Mouse (Mus musculus): ENCODE data around the gene Riox2. TPM values are rescaled to one million over a fixed set of nuclear protein-coding genes. Genes with fewer than 3 reads are reported as not detected.
"Not testable (repeated sequence)": the region's sequence is repeated elsewhere in the genome, so short reads cannot be mapped to it uniquely, and the experiment has no call there.

The Riox2 gene
- polyA plus RNA-seq, 1 experiment from 2014 or later: 24.2 TPM

DNA sequence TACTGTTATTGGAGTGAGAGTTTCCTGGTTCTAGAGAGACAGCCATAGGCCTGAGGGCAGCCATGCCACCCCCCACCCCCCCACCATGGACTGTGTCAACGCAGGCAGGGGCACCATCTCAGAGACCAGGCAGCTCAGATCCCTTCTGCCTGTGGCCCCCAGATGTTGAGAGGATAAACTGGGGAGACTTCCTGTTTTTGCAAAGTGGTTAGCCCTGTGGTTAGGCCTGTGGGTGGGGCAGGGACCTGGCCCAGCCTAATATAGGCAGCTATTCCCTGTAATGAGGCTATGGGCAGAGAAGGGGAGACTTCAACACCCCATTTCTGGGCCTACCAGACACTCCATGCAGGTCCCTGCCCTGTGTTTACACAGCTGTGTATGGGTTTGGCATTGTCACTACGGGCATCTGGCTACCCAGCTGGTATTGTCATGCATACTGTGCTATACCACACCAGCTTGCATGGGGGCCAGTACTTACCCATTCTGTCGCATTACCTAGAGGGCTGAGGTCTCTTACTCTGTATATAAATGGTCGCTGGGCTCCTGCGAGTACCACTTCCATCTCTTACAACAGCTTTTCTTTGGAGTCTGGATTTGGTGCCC lies 12.2 kb upstream of the Riox2 start:
- not testable (repeated sequence) for H3K27me3 ChIP-seq (ENCODE audit: control insufficient read depth, insufficient read depth, low read length); H3K4me2 ChIP-seq (ENCODE audit: low read length); H3K9ac ChIP-seq (ENCODE audit: low read length); H3K4me1 ChIP-seq (ENCODE audit: control insufficient read depth in 2 of 2, insufficient read depth in 2 of 2, low read length in 2 of 2); H3K9me3 ChIP-seq (ENCODE audit: control insufficient read depth, low read length); H3K4me3 ChIP-seq (ENCODE audit: control insufficient read depth in 1 of 2, insufficient read depth in 1 of 2, low read depth in 1 of 2, low read length in 2 of 2); H3K27ac ChIP-seq (replicated peaks in 1 of 2; ENCODE audit: control insufficient read depth in 1 of 2, insufficient read depth in 1 of 2, low read depth in 2 of 2, low read length in 2 of 2); H3K36me3 ChIP-seq (ENCODE audit: control insufficient read depth, insufficient read depth, low read length)
- ATAC-seq (ENCODE audit: insufficient number of reproducible peaks, insufficient read depth, low FRiP score, low read depth): 0 out of 2 replicates have a peak, but pooled peaks have one; percentile 21
- WGBS: 78% methylated on average over 5 of the region's 5 CpGs

DNA sequence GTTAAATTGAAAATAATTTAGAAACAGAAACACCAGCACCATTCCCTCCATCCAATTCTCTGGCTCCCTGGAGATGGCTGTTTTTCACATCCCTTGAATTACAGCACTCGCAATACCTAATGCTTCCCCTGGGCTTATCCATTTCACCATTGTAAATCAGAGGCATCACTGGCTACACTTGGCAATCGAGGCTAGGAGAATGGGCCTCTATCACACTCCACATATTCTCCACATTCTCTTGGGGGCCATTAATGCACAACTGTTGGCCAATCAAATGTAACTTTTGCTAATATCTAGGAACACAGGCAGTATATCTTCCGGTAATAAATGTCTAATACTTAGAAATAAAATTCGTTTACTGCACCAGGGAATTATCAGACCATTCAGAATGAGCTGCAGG lies 8.0 kb upstream of the Riox2 start:
- 70% methylated on average over 4 of the region's 4 CpGs for WGBS

DNA sequence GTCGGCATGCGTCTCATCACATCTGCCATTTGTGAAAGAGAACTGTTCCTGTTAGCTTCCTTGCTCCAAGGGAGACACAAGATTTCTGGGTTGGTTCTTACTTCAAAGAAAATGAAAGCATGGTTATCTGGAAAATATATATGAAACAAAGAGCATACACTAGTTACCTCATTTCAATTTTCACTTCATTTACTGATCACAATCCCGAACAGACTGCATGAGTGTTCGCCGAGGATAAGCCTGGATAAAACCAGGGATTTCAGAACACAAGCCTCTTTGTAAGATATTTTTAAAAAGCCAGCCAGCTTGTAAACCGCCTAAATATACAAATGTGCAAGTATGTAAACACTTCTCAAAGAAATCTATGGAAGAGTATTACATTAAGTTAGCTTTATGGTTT lies 7.6 kb upstream of the Riox2 start:
- no peaks in the 10 kb centered on the region for H3K36me3 ChIP-seq (ENCODE audit: control insufficient read depth, insufficient read depth, low read length)
- H3K27me3 ChIP-seq (ENCODE audit: control insufficient read depth, insufficient read depth, low read length): no peaks in the 10 kb centered on the region
- H3K4me1 ChIP-seq (ENCODE audit: control insufficient read depth in 2 of 2, insufficient read depth in 2 of 2, low read length in 2 of 2): no peaks in the 10 kb centered on the region
- no peak overlapping the region for H3K4me2 ChIP-seq (ENCODE audit: low read length)
- H3K9me3 ChIP-seq (ENCODE audit: control insufficient read depth, low read length): peaks cover 4% of the 10 kb centered on the region
- H3K9ac ChIP-seq (ENCODE audit: low read length): no peak overlapping the region
- H3K4me3 ChIP-seq (ENCODE audit: control insufficient read depth in 1 of 2, insufficient read depth in 1 of 2, low read depth in 1 of 2, low read length in 2 of 2): no peak overlapping the region
- H3K27ac ChIP-seq (replicated peaks in 1 of 2; ENCODE audit: control insufficient read depth in 1 of 2, insufficient read depth in 1 of 2, low read depth in 2 of 2, low read length in 2 of 2): no peak overlapping the region
- WGBS: 88% methylated on average over 6 of the region's 6 CpGs
- ATAC-seq (ENCODE audit: insufficient number of reproducible peaks, insufficient read depth, low FRiP score, low read depth): no peak

More for the DNA sequence above, 8.0 kb upstream of the Riox2 start:
- Histone ChIP-seq H3K4me1 (ENCODE audit: control insufficient read depth in 2 of 2, insufficient read depth in 2 of 2, low read length in 2 of 2) (no peaks in the 10 kb centered on the region), H3K4me3 (ENCODE audit: control insufficient read depth in 1 of 2, insufficient read depth in 1 of 2, low read depth in 1 of 2, low read length in 2 of 2) (no peak overlapping the region), H3K9ac (ENCODE audit: low read length) (no peak overlapping the region), H3K9me3 (ENCODE audit: control insufficient read depth, low read length) (peaks cover 4% of the 10 kb centered on the region), H3K36me3 (ENCODE audit: control insufficient read depth, insufficient read depth, low read length) (no peaks in the 10 kb centered on the region), H3K27me3 (ENCODE audit: control insufficient read depth, insufficient read depth, low read length) (no peaks in the 10 kb centered on the region), H3K4me2 (ENCODE audit: low read length) (no peak overlapping the region), H3K27ac (replicated peaks in 1 of 2; ENCODE audit: control insufficient read depth in 1 of 2, insufficient read depth in 1 of 2, low read depth in 2 of 2, low read length in 2 of 2) (no peak overlapping the region)
- no peak for ATAC-seq (ENCODE audit: insufficient number of reproducible peaks, insufficient read depth, low FRiP score, low read depth)

DNA sequence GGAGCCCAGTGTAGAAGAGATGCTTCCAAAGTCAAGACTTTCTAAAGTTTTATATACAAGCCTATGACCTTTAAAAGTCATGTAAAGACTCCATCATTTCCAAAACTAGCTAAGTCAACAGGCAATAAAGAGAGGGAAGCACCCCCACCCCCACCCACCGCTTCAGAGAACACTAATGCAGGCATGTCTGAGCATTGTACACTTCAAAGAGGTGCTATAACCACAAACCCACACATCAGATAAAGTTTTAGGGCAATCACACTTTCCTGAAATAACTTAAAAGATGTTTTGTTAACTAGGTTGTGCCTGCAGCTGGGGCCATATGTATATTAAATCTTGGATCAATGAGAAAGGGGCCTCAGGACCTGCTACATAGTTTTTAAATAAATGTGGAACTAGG lies 1.7 kb upstream of the Riox2 start:
- ATAC-seq (ENCODE audit: insufficient number of reproducible peaks, insufficient read depth, low FRiP score, low read depth): no peak
- Histone ChIP-seq H3K4me1 (ENCODE audit: control insufficient read depth in 2 of 2, insufficient read depth in 2 of 2, low read length in 2 of 2) (peaks cover 0 to 12% of the 10 kb centered on the region in 2 experiments; a peak in 2 of 4 replicates), H3K36me3 (ENCODE audit: control insufficient read depth, insufficient read depth, low read length) (no peaks in the 10 kb centered on the region), H3K9ac (ENCODE audit: low read length) (no peak overlapping the region), H3K4me3 (ENCODE audit: control insufficient read depth in 1 of 2, insufficient read depth in 1 of 2, low read depth in 1 of 2, low read length in 2 of 2) (no peak overlapping the region), H3K27me3 (ENCODE audit: control insufficient read depth, insufficient read depth, low read length) (no peaks in the 10 kb centered on the region), H3K27ac (replicated peaks in 1 of 2; ENCODE audit: control insufficient read depth in 1 of 2, insufficient read depth in 1 of 2, low read depth in 2 of 2, low read length in 2 of 2) (no peak overlapping the region), H3K4me2 (ENCODE audit: low read length) (no peak overlapping the region), H3K9me3 (ENCODE audit: control insufficient read depth, low read length) (peaks cover 4% of the 10 kb centered on the region)
- WGBS: 93% methylated on average over 1 of the region's 1 CpGs

DNA sequence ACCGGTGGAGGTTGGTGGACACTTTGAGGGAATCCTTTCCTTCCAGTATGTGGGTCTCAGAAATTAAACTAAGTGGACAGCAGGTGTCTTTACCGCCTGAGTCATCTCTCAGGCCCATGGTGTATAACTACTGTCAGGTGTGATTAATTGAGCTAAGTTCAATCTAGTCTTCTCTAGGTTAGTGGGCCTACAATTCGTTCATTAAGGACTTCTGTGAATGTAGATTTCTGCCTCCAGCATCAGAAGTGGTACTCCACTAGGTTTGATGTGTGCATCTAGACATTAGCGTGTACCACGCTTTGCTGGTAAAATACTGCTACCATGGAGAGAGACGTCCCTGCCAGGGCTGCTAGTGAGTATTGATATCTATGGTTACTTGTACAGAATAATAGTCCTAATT lies 971 bp downstream of the Riox2 start:
- peaks cover 0 to 12% of the 10 kb centered on the region in 2 experiments; a peak in 2 of 4 replicates for H3K4me1 ChIP-seq (ENCODE audit: control insufficient read depth in 2 of 2, insufficient read depth in 2 of 2, low read length in 2 of 2)
- no peak overlapping the region; a peak in 1 of 4 replicates for H3K27ac ChIP-seq (replicated peaks in 1 of 2; ENCODE audit: control insufficient read depth in 1 of 2, insufficient read depth in 1 of 2, low read depth in 2 of 2, low read length in 2 of 2)
- no peaks in the 10 kb centered on the region for H3K27me3 ChIP-seq (ENCODE audit: control insufficient read depth, insufficient read depth, low read length)
- peak overlapping the region; percentile 72 for H3K4me2 ChIP-seq (ENCODE audit: low read length)
- no peak for ATAC-seq (ENCODE audit: insufficient number of reproducible peaks, insufficient read depth, low FRiP score, low read depth)
- WGBS: 45% methylated on average over 6 of the region's 6 CpGs
- no peaks in the 10 kb centered on the region for H3K9me3 ChIP-seq (ENCODE audit: control insufficient read depth, low read length)
- peak overlapping the region in 1 of 2 experiments; percentile 78; a peak in 3 of 4 replicates for H3K4me3 ChIP-seq (ENCODE audit: control insufficient read depth in 1 of 2, insufficient read depth in 1 of 2, low read depth in 1 of 2, low read length in 2 of 2)
- peaks cover 16% of the 10 kb centered on the region for H3K36me3 ChIP-seq (ENCODE audit: control insufficient read depth, insufficient read depth, low read length)
- peak overlapping the region; percentile 79 for H3K9ac ChIP-seq (ENCODE audit: low read length)

DNA sequence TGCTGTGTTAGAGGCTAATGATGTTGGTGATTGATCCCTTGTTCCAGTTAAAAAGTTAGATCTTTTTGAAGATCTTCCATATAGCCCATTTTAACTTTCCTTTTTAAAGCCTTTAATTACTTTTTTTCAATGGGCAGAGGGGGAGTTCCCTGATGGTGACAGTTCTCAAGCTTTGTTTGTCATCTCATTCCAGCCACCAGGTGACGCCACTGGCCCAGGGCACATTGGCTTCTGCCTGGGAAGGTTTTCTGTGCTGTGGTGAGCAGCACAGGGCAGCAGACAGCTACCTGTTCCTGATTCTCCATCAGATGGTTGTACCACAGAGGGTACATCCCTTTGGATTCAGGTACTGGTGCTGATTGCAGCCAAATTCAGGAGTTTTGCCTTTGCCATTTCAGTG lies 3.2 kb downstream of the Riox2 start:
- no peak for ATAC-seq (ENCODE audit: insufficient number of reproducible peaks, insufficient read depth, low FRiP score, low read depth)

DNA sequence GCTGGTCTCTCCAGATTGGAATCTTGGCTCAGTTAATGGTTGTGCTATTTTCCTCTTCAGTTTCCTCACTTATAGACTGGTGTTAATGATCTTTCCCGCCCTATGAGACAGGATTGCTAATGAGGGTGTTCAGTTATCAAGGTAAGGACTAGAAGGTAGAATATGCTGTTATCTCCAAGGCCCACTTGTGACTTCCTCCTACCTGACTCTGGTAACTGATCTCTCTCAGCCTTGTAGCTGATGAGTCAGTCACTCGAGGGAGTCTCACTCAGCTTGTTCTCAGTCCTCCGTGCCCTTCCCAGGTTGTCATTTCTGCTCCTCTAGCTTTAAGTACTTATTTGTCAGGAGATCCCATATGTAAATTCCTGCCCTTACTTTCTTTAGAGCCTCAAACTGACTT lies 6.4 kb downstream of the Riox2 start:
- Histone ChIP-seq H3K4me1 (ENCODE audit: control insufficient read depth in 2 of 2, insufficient read depth in 2 of 2, low read length in 2 of 2) (peaks cover 0 to 5% of the 10 kb centered on the region in 2 experiments; a peak in 2 of 4 replicates), H3K36me3 (ENCODE audit: control insufficient read depth, insufficient read depth, low read length) (peaks cover 63% of the 10 kb centered on the region), H3K9me3 (ENCODE audit: control insufficient read depth, low read length) (no peaks in the 10 kb centered on the region), H3K9ac (ENCODE audit: low read length) (no peak overlapping the region), H3K27me3 (ENCODE audit: control insufficient read depth, insufficient read depth, low read length) (no peaks in the 10 kb centered on the region), H3K27ac (replicated peaks in 1 of 2; ENCODE audit: control insufficient read depth in 1 of 2, insufficient read depth in 1 of 2, low read depth in 2 of 2, low read length in 2 of 2) (no peak overlapping the region), H3K4me3 (ENCODE audit: control insufficient read depth in 1 of 2, insufficient read depth in 1 of 2, low read depth in 1 of 2, low read length in 2 of 2) (no peak overlapping the region), H3K4me2 (ENCODE audit: low read length) (no peak overlapping the region)
- no peak for ATAC-seq (ENCODE audit: insufficient number of reproducible peaks, insufficient read depth, low FRiP score, low read depth)
- 68% methylated on average over 3 of the region's 3 CpGs for WGBS

More for the DNA sequence above, 3.2 kb downstream of the Riox2 start:
- Histone ChIP-seq H3K27me3 (ENCODE audit: control insufficient read depth, insufficient read depth, low read length) (no peaks in the 10 kb centered on the region), H3K27ac (replicated peaks in 1 of 2; ENCODE audit: control insufficient read depth in 1 of 2, insufficient read depth in 1 of 2, low read depth in 2 of 2, low read length in 2 of 2) (no peak overlapping the region), H3K4me3 (ENCODE audit: control insufficient read depth in 1 of 2, insufficient read depth in 1 of 2, low read depth in 1 of 2, low read length in 2 of 2) (no peak overlapping the region), H3K4me2 (ENCODE audit: low read length) (no peak overlapping the region), H3K4me1 (ENCODE audit: control insufficient read depth in 2 of 2, insufficient read depth in 2 of 2, low read length in 2 of 2) (peaks cover 0 to 12% of the 10 kb centered on the region in 2 experiments; a peak in 2 of 4 replicates), H3K36me3 (ENCODE audit: control insufficient read depth, insufficient read depth, low read length) (peaks cover 33% of the 10 kb centered on the region), H3K9me3 (ENCODE audit: control insufficient read depth, low read length) (no peaks in the 10 kb centered on the region), H3K9ac (ENCODE audit: low read length) (no peak overlapping the region)
- 8% methylated on average over 1 of the region's 1 CpGs for WGBS

DNA sequence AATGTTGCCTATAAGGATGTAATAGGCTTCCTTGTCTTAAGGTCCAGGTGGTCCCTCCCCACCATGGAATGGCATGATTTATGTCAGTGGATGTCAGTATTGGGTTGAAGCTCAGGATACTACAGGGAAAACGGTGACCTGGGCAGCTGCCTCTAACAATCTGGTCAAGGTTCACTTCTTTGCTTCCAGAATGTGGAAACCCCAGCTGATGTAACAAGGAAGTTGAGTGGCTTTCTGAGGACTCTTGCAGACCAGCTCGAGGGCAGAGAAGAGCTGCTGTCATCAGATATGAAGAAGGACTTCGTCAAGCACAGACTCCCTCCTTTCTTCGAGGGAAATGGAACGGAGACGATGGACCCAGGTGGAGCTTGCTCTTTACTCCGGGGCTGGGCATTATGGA lies 15.7 kb downstream of the Riox2 start:
- no peak overlapping the region for H3K27ac ChIP-seq (replicated peaks in 1 of 2; ENCODE audit: control insufficient read depth in 1 of 2, insufficient read depth in 1 of 2, low read depth in 2 of 2, low read length in 2 of 2)
- no peak overlapping the region for H3K9ac ChIP-seq (ENCODE audit: low read length)
- H3K36me3 ChIP-seq (ENCODE audit: control insufficient read depth, insufficient read depth, low read length): peaks cover 96% of the 10 kb centered on the region
- no peaks in the 10 kb centered on the region for H3K9me3 ChIP-seq (ENCODE audit: control insufficient read depth, low read length)
- 70% methylated on average over 7 of the region's 7 CpGs for WGBS
- H3K4me1 ChIP-seq (ENCODE audit: control insufficient read depth in 2 of 2, insufficient read depth in 2 of 2, low read length in 2 of 2): no peaks in the 10 kb centered on the region
- no peak overlapping the region for H3K4me2 ChIP-seq (ENCODE audit: low read length)
- H3K27me3 ChIP-seq (ENCODE audit: control insufficient read depth, insufficient read depth, low read length): no peaks in the 10 kb centered on the region
- no peak overlapping the region for H3K4me3 ChIP-seq (ENCODE audit: control insufficient read depth in 1 of 2, insufficient read depth in 1 of 2, low read depth in 1 of 2, low read length in 2 of 2)
- ATAC-seq (ENCODE audit: insufficient number of reproducible peaks, insufficient read depth, low FRiP score, low read depth): no peak

Measured in heart, embryonic 14.5 days (tissue).